Mouse (Mus musculus) heart, postnatal 10 days (tissue): ENCODE results near the gene Fmnl1. TPM values are rescaled to one million over a fixed set of nuclear protein-coding genes. Genes with fewer than 3 reads are reported as not detected.

ENCODE experiments used
- DNase-seq, 2 experiments: peaks; one replicate each; pipeline ENCODE4 v3.0.0; 2021
- intact Hi-C: fragments of 180-260 bp; cut with DNase I; formaldehyde crosslinking; loops from one replicate; pipeline ENCODE4 v1.15.1; 2025
- total RNA-seq, 2 experiments: library from RNA; stranded (reverse); gene quantifications; 2 replicates each; pipeline ENCODE4 v1.2.3; 2021

The Fmnl1 gene
- 10 to 100 TPM; 14.4 to 15.6 TPM for total RNA-seq

- intact Hi-C loops, result loop anchor here (5.0 kb wide), 2 partner anchors 52 to 232 kb away; no protein-coding TSS in a partner anchor
- peak; percentile 38 to 59 for DNase-seq
Measured at GRCm38 (mm10) chr11:103170494-103171285, at the start of gene Fmnl1. Gene Fmnl1, plus strand, starts transcription at chr11:103171107.

GRCm38 (mm10) chr11:103131701-103132575 is 39.0 kb upstream of the Fmnl1 start, which contains the start of gene Hexim2:
Gene Hexim2, plus strand, starts transcription at chr11:103132429.
- DNase-seq, result peak; percentile 76 to 82
- intact Hi-C loops, result loop anchor here (1.0 to 2.0 kb wide), 2 partner anchors 15 to 27 kb away; no protein-coding TSS in a partner anchor

DNA sequence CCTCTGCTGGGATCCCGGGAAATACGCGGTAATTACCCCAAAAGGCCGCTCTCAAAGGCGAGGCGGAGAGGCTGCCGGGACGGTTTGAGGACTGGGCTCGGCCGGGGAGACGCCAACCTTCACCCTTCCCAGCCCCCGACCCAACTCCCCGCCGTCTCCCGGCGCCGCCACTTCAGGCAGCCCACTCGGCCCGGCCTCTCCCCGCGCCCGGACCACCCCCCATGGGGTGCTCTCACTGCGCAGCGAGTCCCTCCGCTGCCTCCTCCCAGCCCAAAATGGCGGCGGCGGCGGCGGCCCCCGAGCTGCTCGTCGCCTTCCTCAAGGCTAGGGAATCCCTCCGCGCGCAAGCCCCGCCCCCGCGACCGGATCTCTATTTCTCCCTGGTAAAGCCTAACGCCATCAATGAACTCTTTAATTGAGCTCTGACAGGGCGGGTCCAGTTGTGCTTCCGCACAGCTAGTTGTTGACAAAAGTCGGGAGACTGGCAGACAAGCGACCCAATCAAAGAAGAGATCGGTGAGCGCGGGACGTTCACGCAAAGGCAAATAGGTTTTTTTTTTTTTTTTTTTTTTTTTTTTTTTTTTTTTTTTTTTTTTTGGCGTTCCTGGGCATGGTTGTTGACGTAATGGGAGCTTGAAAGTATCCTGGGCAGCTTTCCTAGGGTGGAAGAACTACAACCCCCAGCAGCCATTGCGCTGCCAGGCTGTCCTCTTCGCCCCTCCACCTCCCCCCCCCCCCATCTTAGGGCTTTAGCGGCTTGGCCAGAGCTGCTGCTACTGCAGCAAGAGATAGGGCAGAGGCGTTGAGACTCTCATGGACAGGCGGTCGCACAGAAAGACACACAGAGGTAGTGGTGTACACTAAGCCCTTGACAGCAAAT is 38.1 kb upstream of the Fmnl1 start:
- peak; percentile 100 for DNase-seq
- intact Hi-C loops, result loop anchor here (2.0 kb wide), 1 partner anchor 26 kb away; no protein-coding TSS in a partner anchor

- intact Hi-C loops, result loop anchor here (2.0 kb wide), 1 partner anchor 25 kb away; no protein-coding TSS in a partner anchor
- DNase-seq, result no peak
Measured at GRCm38 (mm10) chr11:103133456-103134185, 37.3 kb upstream of the Fmnl1 start.

DNA sequence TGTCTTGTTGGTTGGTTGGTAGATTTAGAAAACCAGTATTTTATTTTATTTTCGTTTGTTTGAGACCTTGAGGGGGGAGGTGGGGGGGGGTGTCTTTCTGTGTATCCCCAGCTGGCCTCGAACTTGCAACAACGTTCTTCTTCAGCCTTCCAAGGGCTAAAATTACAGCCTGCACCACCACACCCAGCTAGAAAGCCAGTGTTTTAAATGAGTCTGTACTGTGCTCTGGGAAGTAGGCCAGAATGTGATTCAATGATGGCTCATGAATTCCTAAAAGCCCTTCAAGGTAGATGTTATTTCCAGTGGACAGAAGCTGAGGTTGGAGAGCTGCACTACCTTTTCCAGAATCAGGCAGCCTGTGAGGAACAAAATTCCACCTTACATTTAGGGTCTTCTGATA is 36.7 kb upstream of the Fmnl1 start:
- DNase-seq, result no peak
- intact Hi-C loops, result no loop called here

GRCm38 (mm10) chr11:103136039-103136577 is 34.8 kb upstream of the Fmnl1 start:
- DNase-seq, result no peak
- intact Hi-C loops, result no loop called here

- intact Hi-C loops, result no loop called here
- DNase-seq, result peak in 1 of 2 experiments; percentile 31
Measured at GRCm38 (mm10) chr11:103139951-103140762, 30.8 kb upstream of the Fmnl1 start.

- no peak for DNase-seq
- intact Hi-C loops, result no loop called here
Measured at GRCm38 (mm10) chr11:103140763-103141100, 30.2 kb upstream of the Fmnl1 start.

DNA sequence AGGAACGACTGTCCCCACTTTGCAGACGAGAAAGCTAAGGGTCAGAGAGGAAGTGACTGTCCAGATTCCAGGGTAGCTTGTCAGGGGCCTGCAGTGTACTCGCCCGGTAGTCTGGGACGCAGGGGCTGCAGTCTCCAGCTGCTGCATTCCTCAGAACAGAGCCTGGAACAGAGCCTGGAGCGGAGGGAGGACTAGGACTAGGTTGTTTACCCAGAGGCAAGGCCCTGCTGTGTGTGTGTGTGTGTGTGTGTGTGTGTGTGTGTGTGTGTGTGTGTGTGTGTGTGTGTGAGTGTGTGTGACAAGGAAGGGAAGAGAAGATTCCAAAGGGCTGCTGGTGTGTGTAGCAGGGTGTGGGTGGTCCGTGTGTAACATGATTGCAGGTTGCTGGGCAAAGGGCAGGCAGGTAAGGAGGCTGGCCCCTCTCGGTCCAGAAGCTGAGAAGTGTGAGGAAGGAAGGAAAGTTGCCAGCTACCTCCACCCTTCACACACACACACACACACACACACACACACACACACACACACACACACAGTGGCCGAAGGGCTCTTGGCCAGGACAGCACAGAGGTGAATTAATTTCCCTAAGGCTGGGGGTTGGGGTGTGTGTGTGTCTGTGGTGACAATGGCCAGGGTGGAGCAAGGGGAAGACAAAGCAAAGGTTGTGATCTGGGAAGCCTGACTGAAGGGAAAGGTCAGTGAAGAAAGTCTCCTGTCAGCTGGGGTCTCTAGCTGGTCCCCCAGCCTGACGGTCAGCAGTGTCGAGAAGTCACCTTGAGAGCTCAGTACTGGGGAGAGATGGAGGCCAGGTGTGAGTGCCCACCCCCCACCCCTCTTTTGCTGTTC is 29.6 kb upstream of the Fmnl1 start:
- DNase-seq, result peak; percentile 84 to 87
- intact Hi-C loops, result no loop called here

DNA sequence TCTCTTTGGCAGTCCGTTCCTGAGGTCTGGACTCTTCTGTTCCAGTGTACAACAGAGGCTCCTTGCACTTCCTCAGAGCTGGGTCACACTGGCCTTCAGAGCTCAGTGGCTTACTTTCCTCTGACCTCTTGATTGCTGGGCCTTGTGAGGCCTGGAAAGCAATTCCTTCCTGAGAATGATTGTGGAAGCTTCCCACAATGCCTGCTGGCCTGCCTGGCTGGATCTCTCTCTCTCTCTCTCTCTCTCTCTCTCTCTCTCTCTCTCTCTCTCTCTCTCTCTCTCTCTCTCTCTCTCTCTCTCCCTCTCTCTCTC is 29.0 kb upstream of the Fmnl1 start:
- intact Hi-C loops, result no loop called here
- peak; percentile 42 to 55 for DNase-seq

DNA sequence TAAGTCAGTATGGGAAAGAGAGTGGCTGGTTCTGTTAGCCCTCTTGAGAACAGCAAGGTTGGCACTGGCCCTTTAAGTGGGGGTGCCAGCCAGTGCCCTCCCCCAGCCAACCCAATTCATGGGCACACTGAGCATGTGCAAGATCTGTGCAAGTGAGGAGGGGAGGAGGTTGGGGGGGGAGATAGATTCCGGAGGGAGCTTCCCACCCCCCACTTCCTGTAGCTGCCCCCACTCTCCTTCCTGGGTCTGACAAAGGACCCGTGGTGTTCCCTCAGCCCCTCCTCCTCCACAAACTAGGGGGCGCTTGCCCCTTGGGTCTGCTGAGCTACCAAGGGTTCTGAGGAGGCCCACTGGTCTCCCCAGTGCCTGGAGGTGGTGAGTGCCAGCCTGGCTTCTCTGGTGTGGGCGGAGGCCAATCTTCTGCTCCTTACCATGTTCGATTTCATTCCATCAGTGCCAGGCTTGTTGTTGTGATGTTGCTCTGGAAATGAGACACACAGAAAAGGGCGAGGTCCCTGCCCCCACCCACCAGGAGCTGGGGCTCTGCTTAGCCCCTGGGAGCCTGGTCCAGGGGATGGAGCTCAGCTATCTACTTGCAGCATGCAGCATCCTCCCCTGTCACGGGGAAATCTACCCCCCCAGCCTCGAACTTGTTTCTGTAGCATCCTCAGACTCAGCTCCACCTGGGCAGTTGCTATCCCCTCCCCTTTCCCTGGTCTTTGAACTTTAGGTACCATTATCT is 28.3 kb upstream of the Fmnl1 start:
- DNase-seq, result peak; percentile 63 to 72
- intact Hi-C loops, result no loop called here

DNA sequence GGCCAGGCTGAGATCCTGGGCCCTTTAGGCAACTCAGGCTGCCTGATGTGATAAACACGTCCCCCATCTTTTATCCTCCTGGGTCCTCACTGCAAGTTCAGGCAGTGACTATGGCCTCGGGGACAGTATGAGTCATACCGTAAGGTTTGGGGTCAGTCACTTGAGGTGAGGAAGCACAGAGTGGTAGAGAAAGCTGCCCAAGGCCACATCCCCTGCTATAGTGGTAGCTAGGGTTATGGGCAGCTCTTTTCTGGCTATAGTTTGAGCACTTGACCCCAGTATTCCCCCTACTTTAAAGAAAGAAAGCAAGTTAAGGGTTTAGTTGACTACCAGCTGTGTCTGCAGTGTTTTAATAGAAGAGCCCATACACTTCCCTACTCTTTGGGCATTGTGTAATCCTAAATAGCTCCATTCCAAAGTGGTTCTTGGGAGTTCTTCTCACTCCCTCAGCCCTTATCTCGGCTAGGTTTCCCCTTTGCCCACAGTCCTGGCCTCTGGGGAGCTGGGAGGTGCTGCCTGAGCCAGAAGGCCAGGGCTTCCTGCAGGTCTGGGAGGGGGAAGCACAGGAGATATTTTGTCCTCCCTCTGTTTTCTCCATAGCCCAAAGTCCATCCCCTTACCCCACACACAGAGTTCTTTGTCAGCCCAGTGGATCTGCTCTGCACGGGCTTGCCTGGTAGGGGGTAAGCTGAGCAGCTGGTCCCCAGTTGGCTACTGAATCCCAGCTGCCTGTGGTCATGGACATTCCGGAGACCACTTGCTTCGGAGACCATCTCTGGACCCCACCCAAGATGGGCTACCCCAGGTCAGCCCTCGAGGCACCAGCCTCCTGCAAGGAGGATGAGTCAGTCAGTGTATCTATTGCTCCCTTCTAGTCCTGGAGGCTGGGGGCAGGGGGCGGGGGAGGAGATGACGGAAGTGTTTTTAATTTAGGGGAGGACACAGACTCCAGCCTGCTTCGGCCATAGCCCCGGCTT is 26.3 kb upstream of the Fmnl1 start:
- intact Hi-C loops, result no loop called here
- no peak for DNase-seq

- no peak for DNase-seq
- intact Hi-C loops, result no loop called here
Measured at GRCm38 (mm10) chr11:103146386-103146785, 24.5 kb upstream of the Fmnl1 start.

DNA sequence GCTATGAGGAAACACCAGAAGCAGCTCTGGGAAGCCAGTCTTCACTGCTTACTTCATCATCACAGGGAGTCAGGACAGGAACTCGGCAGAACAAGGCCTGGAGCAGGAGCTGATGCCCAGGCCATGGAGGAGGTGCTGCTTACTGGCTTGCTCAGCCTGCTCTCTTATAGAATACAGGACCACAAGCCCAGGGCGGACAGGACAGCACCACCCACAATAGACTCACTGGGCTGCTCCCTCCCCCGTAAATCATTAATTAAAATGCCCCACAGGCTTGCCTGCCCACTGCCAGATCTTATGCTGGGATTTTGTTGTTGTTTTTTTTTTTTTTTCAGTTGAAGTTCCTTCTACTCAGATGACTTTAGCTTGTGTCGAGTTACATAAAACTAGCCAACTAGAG is 23.1 kb upstream of the Fmnl1 start:
- no peak for DNase-seq
- intact Hi-C loops, result no loop called here

GRCm38 (mm10) chr11:103149771-103150170 is 21.1 kb upstream of the Fmnl1 start:
- no peak for DNase-seq
- intact Hi-C loops, result no loop called here
